Mouse (Mus musculus) ES-Bruce4 (cell line): ENCODE data around the gene Arhgap15. TPM values are rescaled to one million over a fixed set of nuclear protein-coding genes. Genes with fewer than 3 reads are reported as not detected.

Experiments used
- H3K27ac ChIP-seq: 2 replicates; pipeline ENCODE4 v1.5.1; 2012; ENCODE audit warnings: low read length, inconsistent platforms; ENCODE audit not compliant: insufficient read depth
- H3K27me3 ChIP-seq: 2 replicates; pipeline ENCODE4 v1.6.1; 2012; ENCODE audit warnings: mild to moderate bottlenecking, low read length, inconsistent platforms; ENCODE audit not compliant: control insufficient read depth, poor library complexity, insufficient read depth, severe bottlenecking
- H3K36me3 ChIP-seq: 2 replicates; pipeline ENCODE4 v1.6.1; 2012; ENCODE audit warnings: inconsistent platforms, mild to moderate bottlenecking, low read length, moderate library complexity; ENCODE audit not compliant: control insufficient read depth, poor library complexity, insufficient read depth, severe bottlenecking
- H3K4me1 ChIP-seq: one replicate; pipeline ENCODE4 v1.8.1; 2011; ENCODE audit warnings: low read length; ENCODE audit not compliant: control insufficient read depth, insufficient read depth
- H3K4me3 ChIP-seq: 2 replicates; pipeline ENCODE4 v1.5.1; 2011; ENCODE audit warnings: low read depth, mild to moderate bottlenecking, low read length
- H3K9ac ChIP-seq: 2 replicates; pipeline ENCODE4 v1.6.1; 2012; ENCODE audit warnings: low read depth, mild to moderate bottlenecking, inconsistent platforms; ENCODE audit not compliant: poor library complexity, severe bottlenecking
- H3K9me3 ChIP-seq: replicated peaks from 2 replicates; pipeline ENCODE4 v1.6.1; 2012; ENCODE audit warnings: mild to moderate bottlenecking, low read length, inconsistent platforms; ENCODE audit not compliant: control insufficient read depth, poor library complexity, insufficient read depth, severe bottlenecking
- CTCF ChIP-seq: IDR thresholded peaks from one replicate; pipeline ENCODE4 v1.8.1; 2011; ENCODE audit warnings: low read depth, low read length
- EP300 ChIP-seq: IDR thresholded peaks from 2 replicates; pipeline ENCODE4 v1.6.1; 2011; ENCODE audit warnings: low read depth, low read length; ENCODE audit not compliant: insufficient read depth
- POLR2A ChIP-seq: IDR thresholded peaks from one replicate; pipeline ENCODE4 v1.8.1; 2011; ENCODE audit warnings: low read length; ENCODE audit not compliant: insufficient read depth
- polyA plus RNA-seq: library from polyadenylated mRNA; stranded (reverse); fragments of >200 nt; gene quantifications from 2 replicates; pipeline ENCODE4 v1.2.4, GENCODE M21; 2011; ENCODE audit warnings: low read depth; ENCODE audit not compliant: missing spikeins, insufficient read depth, insufficient read length

Arhgap15 gene
- polyA plus RNA-seq, 1 experiment = not detected

DNA sequence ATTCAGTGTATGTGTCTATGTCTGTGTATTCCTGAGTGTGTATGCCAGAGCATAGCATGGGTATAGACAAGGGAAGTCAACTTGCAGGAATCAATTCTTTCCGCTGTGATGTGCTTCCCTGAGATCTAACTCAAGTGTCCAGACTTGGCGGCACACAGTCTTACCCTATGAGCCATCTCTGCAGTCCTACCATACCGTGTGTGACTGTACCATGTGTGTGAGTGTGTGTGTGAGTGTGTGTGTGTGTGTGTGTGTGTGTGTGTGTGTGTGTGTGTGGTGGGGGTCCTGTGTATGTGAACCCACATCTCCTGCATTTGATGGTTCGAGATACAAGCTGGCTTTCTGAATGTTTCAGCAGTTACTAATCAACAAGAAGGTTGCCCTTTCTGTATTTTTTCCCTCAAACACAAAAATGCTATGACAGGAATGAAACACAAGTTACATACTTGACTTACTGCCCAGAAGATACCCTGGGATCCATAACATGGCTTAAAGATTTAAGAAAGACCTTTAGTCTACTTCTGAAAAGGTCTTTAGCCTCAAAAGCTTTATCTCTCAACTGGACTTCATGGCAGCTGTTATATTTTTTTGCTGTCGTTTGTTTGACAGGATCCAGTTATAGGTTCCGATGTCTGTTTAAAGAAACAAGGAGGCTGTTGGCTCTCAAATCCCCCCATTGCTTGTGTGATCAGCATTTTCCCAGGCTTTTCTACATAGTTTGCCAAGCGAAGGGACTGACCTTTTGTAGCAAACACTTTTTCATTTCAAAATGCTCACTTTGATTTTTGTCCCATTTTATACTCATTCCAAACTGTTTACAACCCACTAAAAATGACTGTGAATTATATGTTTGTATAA lies 397.7 kb downstream of the Arhgap15 start:
- H3K9ac ChIP-seq = no peak overlapping the region
- no peaks in the 10 kb centered on the region for H3K4me1 ChIP-seq
- no peaks in the 10 kb centered on the region for H3K27me3 ChIP-seq
- H3K36me3 ChIP-seq = no peaks in the 10 kb centered on the region
- no peaks in the 10 kb centered on the region for H3K9me3 ChIP-seq
- TF ChIP-seq POLR2A (no peak), EP300 (no peak), CTCF (no peak)
- H3K27ac ChIP-seq = no peak overlapping the region
- no peak overlapping the region for H3K4me3 ChIP-seq

DNA sequence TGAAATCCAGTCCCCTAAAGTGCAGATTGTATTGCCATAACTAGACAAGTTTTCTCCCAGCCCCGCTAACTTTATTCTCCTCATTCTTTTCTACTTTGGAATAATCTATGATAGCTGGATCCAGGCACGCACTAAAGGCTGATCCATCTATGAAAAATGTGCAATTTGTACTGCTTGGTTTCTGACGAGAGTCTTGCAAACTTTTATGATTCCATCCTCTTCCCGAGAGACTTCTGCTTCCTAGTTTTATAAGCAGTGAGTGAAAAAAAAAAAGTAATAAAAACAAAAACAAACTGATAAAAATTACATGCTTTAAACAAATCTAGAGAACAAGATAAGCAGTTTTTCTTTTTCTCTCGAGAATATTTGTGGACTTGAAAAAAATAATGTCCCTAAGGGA lies 398.9 kb downstream of the Arhgap15 start:
- no peaks in the 10 kb centered on the region for H3K9me3 ChIP-seq
- no peaks in the 10 kb centered on the region for H3K36me3 ChIP-seq
- no peaks in the 10 kb centered on the region for H3K27me3 ChIP-seq
- TF ChIP-seq POLR2A (no peak), CTCF (no peak), EP300 (no peak)
- no peak overlapping the region for H3K4me3 ChIP-seq
- no peaks in the 10 kb centered on the region for H3K4me1 ChIP-seq
- no peak overlapping the region for H3K27ac ChIP-seq
- H3K9ac ChIP-seq = no peak overlapping the region

DNA sequence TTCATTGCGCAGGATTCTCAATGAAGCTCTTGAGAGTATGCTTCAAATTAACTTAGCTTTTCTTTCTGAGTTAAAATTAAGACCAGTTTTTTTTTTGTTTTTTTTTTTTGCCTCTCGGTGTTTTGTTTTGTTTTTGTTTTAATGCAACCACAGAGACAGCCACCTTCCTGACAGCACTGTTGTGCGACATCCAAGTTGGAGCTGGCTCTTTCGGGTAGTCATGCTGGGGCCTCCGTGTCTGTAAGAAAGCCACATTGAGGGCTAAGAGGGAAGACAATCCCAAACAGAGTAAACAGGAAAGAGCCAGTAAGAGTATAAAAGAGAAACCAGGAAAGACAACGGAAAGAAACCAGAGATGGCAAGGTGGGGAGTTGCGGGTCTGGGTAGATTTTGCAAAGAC lies 399.3 kb downstream of the Arhgap15 start:
- H3K27me3 ChIP-seq = no peaks in the 10 kb centered on the region
- H3K9me3 ChIP-seq = no peaks in the 10 kb centered on the region
- H3K4me3 ChIP-seq = no peak overlapping the region
- TF ChIP-seq EP300 = no peak
- TF ChIP-seq POLR2A = no peak
- no peak for TF ChIP-seq CTCF
- H3K27ac ChIP-seq = no peak overlapping the region
- no peaks in the 10 kb centered on the region for H3K36me3 ChIP-seq
- no peak overlapping the region for H3K9ac ChIP-seq
- no peaks in the 10 kb centered on the region for H3K4me1 ChIP-seq

DNA sequence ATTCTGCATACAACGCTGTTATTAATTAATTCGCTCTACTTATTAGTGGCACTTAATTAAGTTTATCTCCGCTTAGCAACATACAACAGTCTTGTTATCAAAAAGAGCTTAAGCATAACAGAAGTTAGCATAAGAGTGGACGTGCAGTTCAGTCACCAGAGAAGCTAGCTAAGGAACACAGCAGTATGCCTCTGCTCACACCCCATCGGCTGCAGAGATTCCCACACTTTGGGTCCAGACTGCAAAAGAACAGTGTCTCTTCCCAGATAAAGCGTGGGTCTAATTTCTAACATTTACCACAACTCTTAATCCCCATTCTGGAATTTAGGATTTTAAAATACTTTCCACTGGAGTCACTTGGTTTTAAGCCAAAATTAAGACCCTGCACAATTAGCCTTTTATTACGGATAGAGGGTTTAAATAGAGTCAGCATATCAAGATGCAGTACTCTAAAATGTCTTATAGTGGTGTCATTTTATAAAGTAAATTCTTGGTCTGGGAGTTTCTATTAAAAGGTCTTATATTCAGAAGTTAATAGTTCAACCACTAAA lies 400.0 kb downstream of the Arhgap15 start:
- no peaks in the 10 kb centered on the region for H3K36me3 ChIP-seq
- no peaks in the 10 kb centered on the region for H3K27me3 ChIP-seq
- no peak for TF ChIP-seq CTCF
- TF ChIP-seq POLR2A = no peak
- TF ChIP-seq EP300 = no peak
- H3K4me1 ChIP-seq = no peaks in the 10 kb centered on the region
- no peak overlapping the region for H3K27ac ChIP-seq
- no peak overlapping the region for H3K4me3 ChIP-seq
- no peaks in the 10 kb centered on the region for H3K9me3 ChIP-seq
- H3K9ac ChIP-seq = no peak overlapping the region

DNA sequence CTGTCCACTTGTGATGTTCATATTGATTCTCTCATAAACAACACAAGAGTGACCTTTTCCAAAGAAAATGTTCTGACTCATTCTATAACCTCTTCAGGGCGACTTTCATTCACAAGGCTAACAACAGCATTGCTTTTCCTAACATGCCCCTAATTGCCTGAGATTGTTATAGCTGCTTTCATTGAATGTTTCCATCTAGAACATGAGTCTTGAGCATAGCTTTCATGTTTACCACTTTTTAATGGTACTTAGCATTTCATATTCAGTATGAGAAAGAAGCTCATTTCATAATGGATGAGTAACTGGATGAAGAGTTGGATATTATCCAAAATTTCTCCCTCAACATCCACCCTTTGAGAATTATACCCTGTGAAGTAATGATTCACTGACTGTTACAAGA lies 403.7 kb downstream of the Arhgap15 start:
- no peak for TF ChIP-seq POLR2A
- TF ChIP-seq EP300 = no peak
- TF ChIP-seq CTCF = no peak
- H3K27me3 ChIP-seq = no peaks in the 10 kb centered on the region

DNA sequence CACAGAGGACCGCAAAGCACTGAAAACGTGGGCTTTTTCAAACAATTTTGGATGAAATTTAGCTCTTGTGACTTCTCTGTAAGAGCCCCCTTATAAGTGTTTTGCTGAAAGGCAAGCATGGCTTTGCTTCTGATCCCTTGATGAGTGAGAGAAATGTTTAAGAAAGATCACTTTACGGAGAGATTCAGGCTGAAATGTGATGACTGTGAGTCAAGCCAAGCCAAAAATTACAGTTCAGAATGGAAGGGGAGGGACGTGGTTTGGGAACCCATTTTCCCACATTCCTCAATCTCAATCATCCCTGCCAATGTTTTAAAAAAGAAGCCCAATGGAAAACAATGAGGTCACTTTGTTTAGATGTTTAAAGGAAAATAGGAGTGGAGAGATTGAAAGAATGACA lies 411.7 kb downstream of the Arhgap15 start:
- no peak overlapping the region for H3K9ac ChIP-seq
- TF ChIP-seq POLR2A (no peak), CTCF (no peak)
- H3K36me3 ChIP-seq = no peaks in the 10 kb centered on the region
- H3K9me3 ChIP-seq = no peaks in the 10 kb centered on the region
- no peaks in the 10 kb centered on the region for H3K4me1 ChIP-seq
- H3K27me3 ChIP-seq = no peaks in the 10 kb centered on the region
- H3K4me3 ChIP-seq = no peak overlapping the region
- no peak overlapping the region for H3K27ac ChIP-seq

More for the DNA sequence above, 403.7 kb downstream of the Arhgap15 start:
- no peak overlapping the region for H3K4me3 ChIP-seq
- H3K4me1 ChIP-seq = no peaks in the 10 kb centered on the region
- no peaks in the 10 kb centered on the region for H3K9me3 ChIP-seq
- H3K36me3 ChIP-seq = no peaks in the 10 kb centered on the region
- H3K9ac ChIP-seq = no peak overlapping the region
- no peak overlapping the region for H3K27ac ChIP-seq
